Comparison of ENCODE assay signal across 10 mouse cellular contexts in genomic region chr10:70152190-70152743, GRCm38 (mm10). TPM values are rescaled to one million over a fixed set of nuclear protein-coding genes. Genes with fewer than 3 reads are reported as not detected.
DNase-seq lines count a peak whose midpoint lies in the region; ATAC-seq lines count a peak whose summit lies in the region.
"Had no signal": no experiment of that assay in that cellular context is flagged by ENCODE, and none has a peak within 500 bp of the region (broad histone marks: within the 10 kb centered on the region; RNA-seq: fewer than 3 reads in every experiment).

No protein-coding gene starts in this region.

- H3K36me3 ChIP-seq in midbrain, embryonic 10.5 days: peaks cover 92% of the 10 kb centered on the region
- H3K36me3 ChIP-seq in midbrain, embryonic 13.5 days: peaks cover 55% of the 10 kb centered on the region
- peaks cover 23% of the 10 kb centered on the region for H3K36me3 ChIP-seq in heart, embryonic 11.5 days (ENCODE audit: control insufficient read depth, insufficient read depth, low read length)
- H3K36me3 ChIP-seq in neural tube, embryonic 13.5 days: peaks cover 48% of the 10 kb centered on the region

- peaks cover 19% of the 10 kb centered on the region for H3K4me1 ChIP-seq in midbrain, embryonic 10.5 days
- 0 out of 2 replicates have a peak, but pooled peaks cover 9% of the 10 kb centered on the region for H3K4me1 ChIP-seq in midbrain, embryonic 13.5 days (replicated peaks)
- peaks cover 29% of the 10 kb centered on the region for H3K4me1 ChIP-seq in heart, embryonic 11.5 days (ENCODE audit: control insufficient read depth, insufficient read depth, low read length)
- peaks cover 39% of the 10 kb centered on the region for H3K4me1 ChIP-seq in neural tube, embryonic 13.5 days (replicated peaks)

- H3K9ac ChIP-seq in midbrain, embryonic 13.5 days (replicated peaks): no peak overlapping the region
- H3K9ac ChIP-seq in heart, embryonic 11.5 days (ENCODE audit: low read depth, low read length): no peak overlapping the region
- H3K9ac ChIP-seq in neural tube, embryonic 13.5 days: no peak overlapping the region

- WGBS in midbrain, embryonic 10.5 days: 72% methylated on average over 12 of the region's 12 CpGs
- WGBS in midbrain, embryonic 13.5 days: 65% methylated on average over 12 of the region's 12 CpGs
- WGBS in heart, embryonic 11.5 days (ENCODE audit: insufficient replicate concordance): 53% methylated on average over 12 of the region's 12 CpGs
- WGBS in neural tube, embryonic 13.5 days: 58% methylated on average over 12 of the region's 12 CpGs

- no peaks in the 10 kb centered on the region; the same call in 1 of the 2 replicates for H3K9me3 ChIP-seq in midbrain, embryonic 10.5 days (replicated peaks)
- no peaks in the 10 kb centered on the region for H3K9me3 ChIP-seq in midbrain, embryonic 13.5 days
- H3K9me3 ChIP-seq in heart, embryonic 11.5 days (replicated peaks; ENCODE audit: control insufficient read depth, low read length): 0 out of 2 replicates have a peak, but pooled peaks cover 4% of the 10 kb centered on the region
- no peaks in the 10 kb centered on the region for H3K9me3 ChIP-seq in neural tube, embryonic 13.5 days

- ATAC-seq in midbrain, embryonic 13.5 days: no peak
- no peak for ATAC-seq in heart, embryonic 11.5 days (replicated peaks; ENCODE audit: insufficient number of reproducible peaks, low FRiP score, low TSS enrichment)
- no peak for ATAC-seq in neural tube, embryonic 13.5 days (ENCODE audit: low read depth)

- H3K27ac ChIP-seq in midbrain, embryonic 10.5 days (replicated peaks): peak overlapping the region; percentile 58
- H3K27ac ChIP-seq in midbrain, embryonic 13.5 days: no peak overlapping the region
- peak overlapping the region; percentile 37; the same call in 1 of the 2 replicates for H3K27ac ChIP-seq in heart, embryonic 11.5 days (ENCODE audit: low read depth, low read length)
- H3K27ac ChIP-seq in neural tube, embryonic 13.5 days (replicated peaks): peak overlapping the region; percentile 55

- no peak for DNase-seq in midbrain, embryonic 10.5 days (ENCODE audit: low spot score)
- peak; percentile 37 to 48 for DNase-seq in kidney, postnatal 4 days
- no peak for DNase-seq in cerebellum, adult 18-20 months
- no peak for DNase-seq in gastrocnemius, adult 8-10 months (ENCODE audit: low spot score in 2 of 2)
- DNase-seq in left cerebral cortex, adult 8-10 months (ENCODE audit: low spot score in 2 of 2): no peak
- DNase-seq: gastrocnemius, postnatal 25 days had no signal

- H3K4me2 ChIP-seq in midbrain, embryonic 13.5 days (replicated peaks): no peak overlapping the region
- H3K4me2 ChIP-seq in heart, embryonic 11.5 days: no peak overlapping the region
- no peak overlapping the region for H3K4me2 ChIP-seq in neural tube, embryonic 13.5 days

- no peak overlapping the region for H3K4me3 ChIP-seq in midbrain, embryonic 10.5 days
- no peak overlapping the region for H3K4me3 ChIP-seq in midbrain, embryonic 13.5 days (replicated peaks)
- no peak overlapping the region for H3K4me3 ChIP-seq in heart, embryonic 11.5 days (ENCODE audit: low read depth, low read length)
- H3K4me3 ChIP-seq in neural tube, embryonic 13.5 days: no peak overlapping the region
- H3K4me3 ChIP-seq: megakaryocyte, embryonic 14.5 days had no signal

- H3K27me3 ChIP-seq in midbrain, embryonic 10.5 days (ENCODE audit: low read depth, poor library complexity, severe bottlenecking): no peaks in the 10 kb centered on the region
- H3K27me3 ChIP-seq in midbrain, embryonic 13.5 days: no peaks in the 10 kb centered on the region
- H3K27me3 ChIP-seq in heart, embryonic 11.5 days (ENCODE audit: control insufficient read depth, insufficient read depth, low read length): no peaks in the 10 kb centered on the region
- H3K27me3 ChIP-seq in neural tube, embryonic 13.5 days: no peaks in the 10 kb centered on the region
- H3K27me3 ChIP-seq: megakaryocyte, embryonic 14.5 days had no signal

RNA-seq across cellular contexts. Expression of gene Mrln, which starts 52.2 kb away (rescaled TPM):
- polyA plus RNA-seq in midbrain, embryonic 10.5 days (2016; fragmentation: Nextera tagmentation; extraction: Ambion mirVana): 0.50 and 0.53 TPM in 2 replicates
- polyA plus RNA-seq in midbrain, embryonic 13.5 days (2015; fragmentation: Nextera tagmentation; extraction: Ambion mirVana): 1.2 TPM in 1 of 2 replicates, not detected in the other
- 0.49 and 0.77 TPM in 2 replicates for polyA plus RNA-seq in heart, embryonic 11.5 days (2014; fragmentation: Nextera tagmentation; extraction: Ambion mirVana)
- 1.7 and 3.5 TPM in 2 replicates for polyA plus RNA-seq in neural tube, embryonic 13.5 days (2015; fragmentation: Nextera tagmentation; extraction: Ambion mirVana)
- 100 to 1,000 TPM; 225 to 294 (median 248) TPM for total RNA-seq in gastrocnemius, adult 8-10 months (2022)
- total RNA-seq in left cerebral cortex, adult 8-10 months (2022): not detected

RNA-seq across cellular contexts. Expression of gene Ccdc6, which starts 55.3 kb away (rescaled TPM):
- 19.8 and 21.3 TPM in 2 replicates for polyA plus RNA-seq in midbrain, embryonic 10.5 days (2016; fragmentation: Nextera tagmentation; extraction: Ambion mirVana)
- 21.1 and 21.7 TPM in 2 replicates for polyA plus RNA-seq in midbrain, embryonic 13.5 days (2015; fragmentation: Nextera tagmentation; extraction: Ambion mirVana)
- 18.5 and 23.0 TPM in 2 replicates for polyA plus RNA-seq in heart, embryonic 11.5 days (2014; fragmentation: Nextera tagmentation; extraction: Ambion mirVana)
- polyA plus RNA-seq in neural tube, embryonic 13.5 days (2015; fragmentation: Nextera tagmentation; extraction: Ambion mirVana): 20.6 and 22.3 TPM in 2 replicates
- total RNA-seq in gastrocnemius, adult 8-10 months (2022): 100 to 1,000 TPM; 102 to 119 (median 108) TPM
- 10 to 100 TPM; 49.4 to 56.3 (median 52.7) TPM for total RNA-seq in left cerebral cortex, adult 8-10 months (2022)

Comparison
In these comparisons a context has a peak if more than half of its experiments do, and no peak if none do; other contexts are left out.
1. DNase-seq: peak in kidney, postnatal 4 days (2 of 2); none in midbrain, embryonic 10.5 days (single experiment), cerebellum, adult 18-20 months (0 of 2), gastrocnemius, adult 8-10 months (0 of 2) and left cerebral cortex, adult 8-10 months (0 of 2).